Mouse (Mus musculus) cortical plate, adult 2 months (tissue): ENCODE measurements around the gene Zfp326. TPM values are rescaled to one million over a fixed set of nuclear protein-coding genes. Genes with fewer than 3 reads are reported as not detected.

Experiments used
- H3K27ac ChIP-seq: fragments of 200-500 bp; 2 replicates; pipeline ENCODE4 v1.5.1; 2012; ENCODE audit warnings: low read length, control low read depth, inconsistent platforms; ENCODE audit not compliant: insufficient read depth
- H3K4me1 ChIP-seq: fragments of 200-500 bp; 2 replicates; pipeline ENCODE4 v1.6.1; 2011; ENCODE audit warnings: low read length; ENCODE audit not compliant: control insufficient read depth, insufficient read depth
- H3K4me3 ChIP-seq: fragments of 200-500 bp; 2 replicates; pipeline ENCODE4 v1.5.1; 2011; ENCODE audit warnings: mild to moderate bottlenecking, low read length, control low read depth; ENCODE audit not compliant: insufficient read depth
- CTCF ChIP-seq: fragments of 200-500 bp; IDR thresholded peaks from 2 replicates; pipeline ENCODE4 v1.5.1; 2011; ENCODE audit warnings: mild to moderate bottlenecking, control low read depth, low read length; ENCODE audit not compliant: insufficient read depth; ENCODE audit errors: extremely low read depth
- POLR2A ChIP-seq: fragments of 200-500 bp; IDR thresholded peaks from 2 replicates; pipeline ENCODE4 v1.6.1; 2011; ENCODE audit warnings: mild to moderate bottlenecking, low read length, control low read depth; ENCODE audit not compliant: insufficient read depth; ENCODE audit errors: extremely low read depth
- polyA plus RNA-seq: library from polyadenylated mRNA; depleted of rRNA; stranded (reverse); fragments of >200 nt; gene quantifications from 2 replicates; pipeline ENCODE4 v1.2.3, GENCODE M21; 2012; rRNA removed

The Zfp326 gene
- polyA plus RNA-seq, 1 experiment, result 32.8 TPM

GRCm38 (mm10) chr5:105925568-105926255 lies 49.3 kb downstream of the Zfp326 start:
- TF ChIP-seq POLR2A (no peak), CTCF (peak; percentile 42)
- H3K4me3 ChIP-seq, result no peak overlapping the region
- H3K4me1 ChIP-seq, result no peaks in the 10 kb centered on the region
- H3K27ac ChIP-seq, result no peak overlapping the region

GRCm38 (mm10) chr5:105930282-105930681 lies 53.9 kb downstream of the Zfp326 start:
- no peak for TF ChIP-seq POLR2A
- TF ChIP-seq CTCF, result peak; percentile 66

GRCm38 (mm10) chr5:105932392-105932791 lies 56.0 kb downstream of the Zfp326 start:
- TF ChIP-seq POLR2A (no peak), CTCF (no peak)
- H3K27ac ChIP-seq, result no peak overlapping the region
- H3K4me3 ChIP-seq, result no peak overlapping the region
- no peaks in the 10 kb centered on the region for H3K4me1 ChIP-seq

More at GRCm38 (mm10) chr5:105930282-105930681, 53.9 kb downstream of the Zfp326 start:
- no peak overlapping the region for H3K4me3 ChIP-seq
- no peak overlapping the region for H3K27ac ChIP-seq
- no peaks in the 10 kb centered on the region for H3K4me1 ChIP-seq

GRCm38 (mm10) chr5:105941951-105942350 lies 65.6 kb downstream of the Zfp326 start:
- H3K4me1 ChIP-seq, result no peaks in the 10 kb centered on the region
- H3K4me3 ChIP-seq, result no peak overlapping the region
- TF ChIP-seq POLR2A (no peak), CTCF (no peak)
- no peak overlapping the region for H3K27ac ChIP-seq

Other genes starting within 250 kb of the Zfp326 start
- 12.8 and 12.9 TPM in 2 replicates for gene Lrrc8d, start 176.6 kb upstream of the Zfp326 start, polyA plus RNA-seq